Mouse (Mus musculus) neural tube, embryonic 14.5 days (tissue): Measurements from ENCODE around the gene Arhgap42. TPM values are rescaled to one million over a fixed set of nuclear protein-coding genes. Genes with fewer than 3 reads are reported as not detected.

Experiments used
- ATAC-seq: fragments of 200-750 bp; cut with Nextera tagmentation; 2 replicates; pipeline ENCODE4 v1.8.0; 2017; ENCODE audit warnings: low read depth, mild to moderate bottlenecking, moderate TSS enrichment, moderate library complexity
- H3K27ac ChIP-seq: fragments of 300-500 bp; sonication (generic); 2 replicates; pipeline ENCODE4 v1.5.1; 2014; ENCODE audit warnings: low read depth, mild to moderate bottlenecking, control low read depth, low read length, moderate library complexity, mixed read lengths
- H3K27me3 ChIP-seq: fragments of 300-500 bp; sonication (generic); 2 replicates; pipeline ENCODE4 v1.6.1; 2014; ENCODE audit warnings: low read length; ENCODE audit not compliant: control insufficient read depth, insufficient read depth
- H3K36me3 ChIP-seq: fragments of 300-500 bp; sonication (generic); 2 replicates; pipeline ENCODE4 v1.6.1; 2014; ENCODE audit warnings: low read length, mixed read lengths; ENCODE audit not compliant: control insufficient read depth, insufficient read depth
- H3K4me1 ChIP-seq: fragments of 300-500 bp; sonication (generic); 2 replicates; pipeline ENCODE4 v1.6.1; 2014; ENCODE audit warnings: low read length; ENCODE audit not compliant: control insufficient read depth, insufficient read depth
- H3K4me2 ChIP-seq: fragments of 300-500 bp; sonication (generic); 2 replicates; pipeline ENCODE4 v1.6.1; 2014; ENCODE audit warnings: mild to moderate bottlenecking, low read depth, low read length, control low read depth
- H3K4me3 ChIP-seq: fragments of 300-500 bp; sonication (generic); 2 replicates; pipeline ENCODE4 v1.5.1; 2014; ENCODE audit warnings: low read depth, low read length, control low read depth, mixed read lengths
- H3K9ac ChIP-seq: fragments of 300-500 bp; sonication (generic); replicated peaks from 2 replicates; pipeline ENCODE4 v1.6.1; 2014; ENCODE audit warnings: low read depth, mild to moderate bottlenecking, control low read depth, low read length, mixed read lengths
- H3K9me3 ChIP-seq: fragments of 300-500 bp; sonication (generic); 2 replicates; pipeline ENCODE4 v1.6.1; 2016; ENCODE audit warnings: low read length; ENCODE audit not compliant: control insufficient read depth
- WGBS: fragments of 180-500 bp; shearing (Covaris S2); extraction: QIAGEN DNeasy Blood & Tissue Kit; methylation state at CpG from one replicate; pipeline ENCODE4 v1.1.7; 2014; 5-methylcytosine and 5-hydroxymethylcytosine counted together
- polyA plus RNA-seq: library from polyadenylated mRNA; unstranded; fragments of >200 nt; fragmentation: Nextera tagmentation; extraction: Ambion mirVana; gene quantifications from 2 replicates; pipeline ENCODE4 v1.2.1, GENCODE M21; 2014

Gene Arhgap42
- polyA plus RNA-seq, 1 experiment from 2014 or later: 14.2 TPM

DNA sequence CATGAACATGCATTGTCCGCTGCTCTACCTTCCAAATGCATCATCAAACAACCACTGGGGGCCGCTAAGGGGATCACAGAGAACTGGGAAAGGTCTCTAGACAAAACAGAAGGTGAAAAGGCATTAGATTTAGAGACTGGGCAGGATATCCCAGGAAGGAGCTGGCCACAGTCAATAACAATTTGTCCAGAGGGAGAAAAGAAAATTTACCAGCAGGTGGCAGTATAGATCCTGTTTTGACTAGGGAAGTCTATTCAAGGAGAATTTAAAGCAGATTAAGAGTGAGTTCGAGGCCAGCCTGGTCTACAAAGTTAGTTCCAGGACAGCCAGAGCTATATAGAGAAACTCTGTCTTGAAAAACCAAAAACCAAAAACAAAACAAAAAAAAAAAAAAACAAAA, 189.7 kb downstream of the Arhgap42 start:
- no peak for ATAC-seq
- 62% methylated on average over 3 of the region's 3 CpGs for WGBS
- no peak overlapping the region for H3K4me3 ChIP-seq

DNA sequence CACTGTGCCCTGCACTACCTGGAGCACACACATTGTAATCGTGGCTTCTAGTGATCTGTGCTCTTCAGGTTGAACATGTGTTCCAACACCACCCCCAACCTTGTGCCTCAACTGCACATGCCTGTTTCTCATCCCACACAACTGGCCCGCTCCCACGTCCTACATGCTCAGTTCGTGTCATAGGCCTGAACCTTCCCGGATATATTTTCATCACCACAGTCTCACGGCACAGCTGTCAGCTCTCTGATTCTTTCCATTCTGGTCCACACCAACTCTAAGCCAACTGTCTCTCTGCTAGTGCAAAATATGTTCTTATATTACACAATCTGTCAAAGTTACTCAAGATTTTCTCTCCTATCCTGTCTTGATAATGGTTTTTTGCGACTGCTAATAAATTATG, 197.9 kb downstream of the Arhgap42 start:
- Histone ChIP-seq H3K27ac (no peak overlapping the region), H3K9ac (no peak overlapping the region), H3K9me3 (no peaks in the 10 kb centered on the region), H3K4me3 (no peak overlapping the region), H3K36me3 (no peaks in the 10 kb centered on the region), H3K4me2 (no peak overlapping the region), H3K27me3 (no peaks in the 10 kb centered on the region), H3K4me1 (no peaks in the 10 kb centered on the region)
- ATAC-seq: no peak
- WGBS: 95% methylated on average over 7 of the region's 7 CpGs

More for the DNA sequence above, 189.7 kb downstream of the Arhgap42 start:
- H3K9me3 ChIP-seq: no peaks in the 10 kb centered on the region
- H3K4me2 ChIP-seq: no peak overlapping the region
- no peaks in the 10 kb centered on the region for H3K4me1 ChIP-seq
- no peak overlapping the region for H3K27ac ChIP-seq
- H3K9ac ChIP-seq: no peak overlapping the region
- H3K36me3 ChIP-seq: no peaks in the 10 kb centered on the region
- no peaks in the 10 kb centered on the region for H3K27me3 ChIP-seq

DNA sequence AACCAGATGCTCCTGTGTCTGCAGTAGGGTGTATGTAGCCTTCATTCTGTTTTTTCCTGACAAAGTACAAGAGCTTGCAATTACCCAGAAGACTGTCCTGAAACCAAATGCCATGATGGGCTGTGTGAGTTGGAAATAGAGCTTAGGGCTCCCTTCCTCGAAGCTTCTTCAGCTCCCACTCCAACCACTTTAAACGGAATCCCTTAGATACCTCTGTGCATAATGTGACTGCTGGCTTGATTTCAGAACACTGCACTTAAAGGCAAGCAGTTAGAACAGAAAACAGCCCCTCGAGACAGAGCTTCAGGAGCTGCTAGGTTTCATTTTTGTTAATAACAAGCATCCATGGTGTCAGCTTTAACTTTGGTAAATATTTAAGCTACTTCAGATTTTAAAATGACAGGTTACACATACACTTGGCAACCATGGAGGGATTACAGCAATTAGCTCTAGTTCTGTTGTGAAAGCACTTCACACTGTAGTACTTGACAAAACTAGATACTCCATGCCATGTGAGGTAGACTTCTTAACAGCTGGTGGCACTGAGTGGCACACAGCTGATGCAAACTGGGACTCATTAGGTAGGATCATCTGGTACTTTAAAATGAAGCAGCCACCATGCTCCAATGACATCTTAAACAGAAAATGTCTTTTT, 201.8 kb downstream of the Arhgap42 start:
- Histone ChIP-seq H3K4me1 (no peaks in the 10 kb centered on the region), H3K9ac (no peak overlapping the region), H3K4me3 (no peak overlapping the region), H3K36me3 (no peaks in the 10 kb centered on the region), H3K4me2 (no peak overlapping the region), H3K27ac (no peak overlapping the region), H3K9me3 (no peaks in the 10 kb centered on the region), H3K27me3 (no peaks in the 10 kb centered on the region)
- 85% methylated on average over 3 of the region's 3 CpGs for WGBS
- no peak; the same call in 1 of the 2 replicates for ATAC-seq

DNA sequence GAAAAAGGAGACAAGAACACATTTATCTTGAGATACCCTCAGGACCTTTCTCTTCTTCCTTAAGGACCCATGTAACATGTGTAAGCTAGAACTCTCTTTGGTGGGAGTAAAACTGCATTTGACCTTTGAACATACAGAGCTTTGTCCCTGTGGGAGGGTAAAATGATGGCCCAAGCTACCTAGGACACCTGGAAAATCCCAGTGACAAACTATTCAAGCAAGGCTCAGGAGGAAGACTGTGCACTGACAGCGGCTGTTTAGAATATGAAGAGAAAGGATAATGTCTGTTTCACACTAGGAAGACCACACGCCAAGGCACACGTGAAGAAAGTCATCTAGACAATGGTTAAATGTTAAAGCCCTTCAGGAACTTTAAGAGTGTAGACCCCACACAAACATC, 211.0 kb downstream of the Arhgap42 start:
- WGBS: 64% methylated on average over 3 of the region's 3 CpGs
- no peak overlapping the region for H3K4me3 ChIP-seq
- H3K27me3 ChIP-seq: no peaks in the 10 kb centered on the region
- no peak overlapping the region for H3K4me2 ChIP-seq
- H3K4me1 ChIP-seq: peaks cover 4% of the 10 kb centered on the region; the same call in 1 of the 2 replicates
- H3K9me3 ChIP-seq: no peaks in the 10 kb centered on the region
- ATAC-seq: no peak
- H3K27ac ChIP-seq: no peak overlapping the region
- no peaks in the 10 kb centered on the region for H3K36me3 ChIP-seq
- H3K9ac ChIP-seq: no peak overlapping the region

DNA sequence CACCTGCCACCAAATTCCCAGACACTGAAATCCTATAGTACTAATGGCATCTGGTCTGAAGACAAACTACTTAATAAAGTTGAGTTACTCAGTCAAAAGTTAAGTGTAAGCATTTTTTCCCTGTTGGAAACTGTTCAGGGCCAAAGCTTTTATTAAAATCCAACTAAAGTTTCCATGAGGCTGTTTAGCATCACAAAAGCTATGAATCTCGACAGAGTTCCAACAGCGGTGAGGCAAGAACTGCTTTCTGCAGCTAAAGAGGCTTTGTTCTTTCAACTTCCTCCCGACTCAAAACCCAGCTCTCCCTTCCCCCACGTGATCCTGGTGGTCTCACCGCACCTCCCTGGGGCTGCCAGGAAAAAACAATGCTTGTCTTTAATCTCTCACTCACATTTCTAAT, 211.5 kb downstream of the Arhgap42 start:
- no peaks in the 10 kb centered on the region for H3K9me3 ChIP-seq
- no peak for ATAC-seq
- 7% methylated on average over 5 of the region's 5 CpGs for WGBS

GRCm38 (mm10) chr9:9015108-9015507, 223.8 kb downstream of the Arhgap42 start:
- no peak overlapping the region for H3K27ac ChIP-seq
- H3K9ac ChIP-seq: no peak overlapping the region
- H3K27me3 ChIP-seq: no peaks in the 10 kb centered on the region
- H3K4me1 ChIP-seq: no peaks in the 10 kb centered on the region
- no peak for ATAC-seq
- H3K4me2 ChIP-seq: no peak overlapping the region
- WGBS: 97% methylated on average over 2 of the region's 2 CpGs
- H3K9me3 ChIP-seq: no peaks in the 10 kb centered on the region
- H3K4me3 ChIP-seq: no peak overlapping the region
- no peaks in the 10 kb centered on the region for H3K36me3 ChIP-seq

More for the DNA sequence above, 211.5 kb downstream of the Arhgap42 start:
- Histone ChIP-seq H3K27me3 (no peaks in the 10 kb centered on the region), H3K27ac (no peak overlapping the region), H3K9ac (no peak overlapping the region), H3K4me1 (peaks cover 4% of the 10 kb centered on the region; the same call in 1 of the 2 replicates), H3K36me3 (no peaks in the 10 kb centered on the region), H3K4me2 (no peak overlapping the region), H3K4me3 (no peak overlapping the region)

DNA sequence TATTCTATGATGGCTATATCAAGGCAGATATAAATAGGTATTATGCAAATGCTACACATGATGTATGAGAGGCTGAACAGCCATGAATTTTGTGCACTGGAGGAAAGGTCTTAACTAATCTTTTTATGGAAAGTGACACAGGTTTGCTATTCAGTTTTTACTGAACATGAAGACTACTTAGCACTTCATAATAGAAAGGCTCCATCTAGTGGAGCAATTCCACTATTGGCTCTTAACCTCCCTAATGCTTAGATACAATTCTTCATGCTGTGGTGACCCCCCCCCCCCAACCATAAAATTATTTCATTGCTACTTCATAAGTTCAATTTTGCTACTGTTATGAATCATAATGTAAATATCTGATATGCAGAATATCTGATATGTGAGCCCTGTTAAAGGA, 237.7 kb downstream of the Arhgap42 start:
- Histone ChIP-seq H3K4me3 (no peak overlapping the region), H3K4me2 (no peak overlapping the region), H3K9ac (no peak overlapping the region), H3K36me3 (no peaks in the 10 kb centered on the region; the same call in 1 of the 2 replicates), H3K4me1 (no peaks in the 10 kb centered on the region), H3K9me3 (no peaks in the 10 kb centered on the region), H3K27ac (no peak overlapping the region), H3K27me3 (no peaks in the 10 kb centered on the region)
- ATAC-seq: no peak

GRCm38 (mm10) chr9:8996494-8996893, 242.4 kb downstream of the Arhgap42 start:
- no peak for ATAC-seq
- 87% methylated on average over 2 of the region's 2 CpGs for WGBS
- Histone ChIP-seq H3K4me3 (no peak overlapping the region), H3K27me3 (no peaks in the 10 kb centered on the region), H3K36me3 (no peaks in the 10 kb centered on the region), H3K4me2 (no peak overlapping the region), H3K27ac (no peak overlapping the region), H3K9me3 (no peaks in the 10 kb centered on the region), H3K4me1 (no peaks in the 10 kb centered on the region), H3K9ac (no peak overlapping the region)

DNA sequence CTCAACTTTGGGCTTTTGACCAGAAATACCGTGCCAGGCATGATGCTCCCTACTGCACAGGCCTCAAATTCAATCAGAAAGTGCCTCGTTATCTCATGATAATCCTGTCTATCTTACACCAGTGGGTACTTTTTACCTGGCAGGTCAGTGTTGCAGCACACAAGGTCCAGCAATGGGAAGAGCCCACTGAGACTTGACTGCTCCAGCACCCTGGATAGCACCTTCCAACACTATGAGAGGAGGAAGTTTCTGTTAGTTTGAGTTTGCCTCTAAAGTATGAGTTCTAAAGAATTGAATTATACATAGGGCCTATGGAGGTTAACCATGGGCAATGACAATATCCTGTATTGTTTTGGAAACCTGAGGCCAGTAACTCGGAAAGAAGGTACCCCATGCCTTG, 256.6 kb downstream of the Arhgap42 start:
- ATAC-seq: no peak
- Histone ChIP-seq H3K9ac (no peak overlapping the region), H3K27ac (no peak overlapping the region), H3K27me3 (no peaks in the 10 kb centered on the region), H3K9me3 (no peaks in the 10 kb centered on the region), H3K4me1 (no peaks in the 10 kb centered on the region), H3K4me3 (no peak overlapping the region), H3K36me3 (no peaks in the 10 kb centered on the region), H3K4me2 (no peak overlapping the region)
- WGBS: 87% methylated on average over 3 of the region's 3 CpGs
